Mouse (Mus musculus) forebrain, embryonic 12.5 days (tissue): ENCODE results near the gene Lcn5. TPM values are rescaled to one million over a fixed set of nuclear protein-coding genes. Genes with fewer than 3 reads are reported as not detected.
"Not testable (repeated sequence)": the region's sequence is repeated elsewhere in the genome, so short reads cannot be mapped to it uniquely, and the experiment has no call there.

Experiments
- ATAC-seq: fragments of 200-750 bp; cut with Nextera tagmentation; 2 replicates; pipeline ENCODE4 v1.8.0; 2017; ENCODE audit warnings: moderate TSS enrichment; ENCODE audit not compliant: low FRiP score
- H3K27ac ChIP-seq: fragments of 300-500 bp; sonication (generic); 2 replicates; pipeline ENCODE4 v1.5.1; 2016; ENCODE audit warnings: mild to moderate bottlenecking
- H3K27me3 ChIP-seq: fragments of 300-500 bp; sonication (generic); 2 replicates; pipeline ENCODE4 v1.6.1; 2016; ENCODE audit warnings: mild to moderate bottlenecking
- H3K36me3 ChIP-seq: fragments of 300-500 bp; sonication (generic); replicated peaks from 2 replicates; pipeline ENCODE4 v1.6.1; 2016; ENCODE audit warnings: mild to moderate bottlenecking
- H3K4me1 ChIP-seq: fragments of 300-500 bp; sonication (generic); 2 replicates; pipeline ENCODE4 v1.6.1; 2016
- H3K4me2 ChIP-seq: fragments of 300-500 bp; sonication (generic); 2 replicates; pipeline ENCODE4 v1.6.1; 2016; ENCODE audit warnings: mild to moderate bottlenecking, moderate library complexity
- H3K4me3 ChIP-seq: fragments of 300-500 bp; sonication (generic); replicated peaks from 2 replicates; pipeline ENCODE4 v1.5.1; 2016; ENCODE audit warnings: mild to moderate bottlenecking
- H3K9ac ChIP-seq: fragments of 300-500 bp; sonication (generic); 2 replicates; pipeline ENCODE4 v1.6.1; 2016; ENCODE audit warnings: mild to moderate bottlenecking
- H3K9me3 ChIP-seq: fragments of 300-500 bp; sonication (generic); 2 replicates; pipeline ENCODE4 v1.6.1; 2016
- WGBS: fragments of 180-500 bp; shearing (Covaris S2); methylation state at CpG from one replicate; pipeline ENCODE4 v1.1.7; 2016; 5-methylcytosine and 5-hydroxymethylcytosine counted together
- polyA plus RNA-seq: library from polyadenylated mRNA; unstranded; fragments of >200 nt; fragmentation: Nextera tagmentation; extraction: Ambion mirVana; gene quantifications from 2 replicates; pipeline ENCODE4 v1.2.1, GENCODE M21; 2016

Gene Lcn5
- polyA plus RNA-seq, 1 experiment from 2014 or later = not detected

GRCm38 (mm10) chr2:25686941-25687340, 29.2 kb downstream of the Lcn5 start:
- no peak for ATAC-seq
- Histone ChIP-seq H3K9ac (no peak overlapping the region), H3K4me2 (no peak overlapping the region), H3K9me3 (no peaks in the 10 kb centered on the region), H3K36me3 (no peaks in the 10 kb centered on the region), H3K4me3 (no peak overlapping the region), H3K27ac (no peak overlapping the region), H3K4me1 (no peaks in the 10 kb centered on the region), H3K27me3 (no peaks in the 10 kb centered on the region)
- 82% methylated on average over 4 of the region's 4 CpGs for whole genome bisulfite sequencing

- H3K27me3 ChIP-seq = no peaks in the 10 kb centered on the region
- ATAC-seq = no peak
- no peak overlapping the region for H3K4me3 ChIP-seq
These were observed 36.9 kb downstream of the Lcn5 start for GRCm38 (mm10) chr2:25694605-25695004.

GRCm38 (mm10) chr2:25696951-25697350, 39.2 kb downstream of the Lcn5 start:
- Histone ChIP-seq H3K9ac (no peak overlapping the region), H3K4me1 (no peaks in the 10 kb centered on the region), H3K4me2 (no peak overlapping the region), H3K27me3 (0 out of 2 replicates have a peak, but pooled peaks cover 9% of the 10 kb centered on the region), H3K27ac (no peak overlapping the region), H3K9me3 (no peaks in the 10 kb centered on the region), H3K4me3 (no peak overlapping the region), H3K36me3 (no peaks in the 10 kb centered on the region)
- ATAC-seq = no peak
- WGBS = 74% methylated on average over 4 of the region's 4 CpGs

More at GRCm38 (mm10) chr2:25694605-25695004, 36.9 kb downstream of the Lcn5 start:
- H3K4me1 ChIP-seq = no peaks in the 10 kb centered on the region
- no peak overlapping the region for H3K9ac ChIP-seq
- H3K9me3 ChIP-seq = no peaks in the 10 kb centered on the region
- H3K36me3 ChIP-seq = no peaks in the 10 kb centered on the region
- no peak overlapping the region for H3K4me2 ChIP-seq
- no peak overlapping the region for H3K27ac ChIP-seq

GRCm38 (mm10) chr2:25698696-25699095, 40.9 kb downstream of the Lcn5 start:
- Histone ChIP-seq H3K9me3 (no peaks in the 10 kb centered on the region), H3K36me3 (no peaks in the 10 kb centered on the region), H3K4me1 (no peaks in the 10 kb centered on the region), H3K9ac (no peak overlapping the region), H3K4me2 (no peak overlapping the region), H3K27me3 (0 out of 2 replicates have a peak, but pooled peaks cover 9% of the 10 kb centered on the region), H3K4me3 (no peak overlapping the region), H3K27ac (no peak overlapping the region)
- no peak for ATAC-seq
- 83% methylated on average over 2 of the region's 2 CpGs for WGBS

- H3K4me2 ChIP-seq, H3K9ac ChIP-seq, H3K36me3 ChIP-seq, H3K4me1 ChIP-seq, ATAC-seq, H3K4me3 ChIP-seq, H3K27me3 ChIP-seq, H3K9me3 ChIP-seq, H3K27ac ChIP-seq: not testable (repeated sequence)
- WGBS = 81% methylated on average over 3 of the region's 3 CpGs
These were observed 42.0 kb downstream of the Lcn5 start, which contains the start of gene Obp2a for GRCm38 (mm10) chr2:25699743-25700142. Gene Obp2a (plus strand): TSS chr2:25700043.

GRCm38 (mm10) chr2:25701001-25701400, 43.2 kb downstream of the Lcn5 start:
- Histone ChIP-seq H3K4me2 (no peak overlapping the region), H3K9me3 (no peaks in the 10 kb centered on the region), H3K4me1 (no peaks in the 10 kb centered on the region), H3K9ac (no peak overlapping the region), H3K27ac (no peak overlapping the region), H3K27me3 (0 out of 2 replicates have a peak, but pooled peaks cover 9% of the 10 kb centered on the region), H3K36me3 (no peaks in the 10 kb centered on the region), H3K4me3 (no peak overlapping the region)
- ATAC-seq = no peak
- 85% methylated on average over 5 of the region's 5 CpGs for WGBS

GRCm38 (mm10) chr2:25703706-25704105, 46.0 kb downstream of the Lcn5 start:
- Histone ChIP-seq H3K9ac (no peak overlapping the region), H3K36me3 (no peaks in the 10 kb centered on the region), H3K27ac (no peak overlapping the region), H3K4me3 (no peak overlapping the region), H3K27me3 (0 out of 2 replicates have a peak, but pooled peaks cover 9% of the 10 kb centered on the region), H3K9me3 (no peaks in the 10 kb centered on the region), H3K4me1 (peaks cover 10% of the 10 kb centered on the region), H3K4me2 (no peak overlapping the region)
- 87% methylated on average over 4 of the region's 4 CpGs for WGBS
- no peak for ATAC-seq

GRCm38 (mm10) chr2:25706643-25707481, 49.1 kb downstream of the Lcn5 start, which contains the start of gene Bmyc:
Gene Bmyc (plus strand): TSS chr2:25706739.
- WGBS = under 1% methylated on average over 78 of the region's 78 CpGs
- ATAC-seq = peak; percentile 94
- peak within 1 kb of the TSS; percentile 88 for H3K9ac ChIP-seq

GRCm38 (mm10) chr2:25708121-25708520, 50.4 kb downstream of the Lcn5 start:
- Histone ChIP-seq H3K4me2 (peak overlapping the region; percentile 8; the same call in 1 of the 2 replicates), H3K4me1 (peaks cover 18% of the 10 kb centered on the region), H3K9me3 (no peaks in the 10 kb centered on the region), H3K9ac (no peak overlapping the region), H3K4me3 (no peak overlapping the region), H3K36me3 (no peaks in the 10 kb centered on the region), H3K27me3 (no peaks in the 10 kb centered on the region), H3K27ac (no peak overlapping the region)
- WGBS = 83% methylated on average over 2 of the region's 2 CpGs
- ATAC-seq = no peak

More at GRCm38 (mm10) chr2:25706643-25707481, 49.1 kb downstream of the Lcn5 start, which contains the start of gene Bmyc:
- H3K36me3 ChIP-seq = no peaks in the 10 kb centered on the region
- H3K27me3 ChIP-seq = 0 out of 2 replicates have a peak, but pooled peaks cover under 1% of the 10 kb centered on the region
- H3K4me1 ChIP-seq = peaks cover 16% of the 10 kb centered on the region
- peak within 1 kb of the TSS; percentile 78 for H3K27ac ChIP-seq
- peak within 1 kb of the TSS; percentile 81 for H3K4me3 ChIP-seq
- H3K9me3 ChIP-seq = no peaks in the 10 kb centered on the region
- H3K4me2 ChIP-seq = peak within 1 kb of the TSS; percentile 84

GRCm38 (mm10) chr2:25709056-25709455, 51.3 kb downstream of the Lcn5 start:
- not testable (repeated sequence) for H3K4me3 ChIP-seq, H3K27me3 ChIP-seq, H3K4me2 ChIP-seq, H3K36me3 ChIP-seq, H3K27ac ChIP-seq, ATAC-seq, H3K9ac ChIP-seq, H3K9me3 ChIP-seq
- peaks cover 18% of the 10 kb centered on the region for H3K4me1 ChIP-seq
- WGBS = 96% methylated on average over 1 of the region's 1 CpGs

GRCm38 (mm10) chr2:25709791-25710190, 52.0 kb downstream of the Lcn5 start:
- H3K36me3 ChIP-seq, H3K4me3 ChIP-seq, H3K9ac ChIP-seq, H3K27ac ChIP-seq, H3K4me2 ChIP-seq, H3K9me3 ChIP-seq, H3K27me3 ChIP-seq, ATAC-seq: not testable (repeated sequence)
- 75% methylated on average over 2 of the region's 2 CpGs for WGBS
- H3K4me1 ChIP-seq = peaks cover 18% of the 10 kb centered on the region
